Mouse (Mus musculus) forebrain, embryonic 10.5 days (tissue): ENCODE results near the gene Pcyox1. TPM values are rescaled to one million over a fixed set of nuclear protein-coding genes. Genes with fewer than 3 reads are reported as not detected.
"Not testable (repeated sequence)": the region's sequence is repeated elsewhere in the genome, so short reads cannot be mapped to it uniquely, and the experiment has no call there.

ENCODE experiments used
- DNase-seq: peaks from one replicate; pipeline ENCODE4 v3.0.0-alpha.2; 2017; ENCODE audit warnings: low spot score; ENCODE audit errors: extremely low spot score
- H3K27ac ChIP-seq: fragments of 300-500 bp; sonication (generic); 2 replicates; pipeline ENCODE4 v1.5.1; 2016; ENCODE audit warnings: mild to moderate bottlenecking
- H3K27me3 ChIP-seq: fragments of 300-500 bp; sonication (generic); 2 replicates; pipeline ENCODE4 v1.6.1; 2016; ENCODE audit warnings: mild to moderate bottlenecking; ENCODE audit not compliant: poor library complexity, severe bottlenecking
- H3K36me3 ChIP-seq: fragments of 300-500 bp; sonication (generic); replicated peaks from 2 replicates; pipeline ENCODE4 v1.6.1; 2016; ENCODE audit warnings: mild to moderate bottlenecking, moderate library complexity
- H3K4me1 ChIP-seq: fragments of 300-500 bp; sonication (generic); 2 replicates; pipeline ENCODE4 v1.6.1; 2016
- H3K4me3 ChIP-seq: fragments of 300-500 bp; sonication (generic); 2 replicates; pipeline ENCODE4 v1.5.1; 2016; ENCODE audit warnings: mild to moderate bottlenecking, moderate library complexity
- H3K9me3 ChIP-seq: fragments of 300-500 bp; sonication (generic); 2 replicates; pipeline ENCODE4 v1.6.1; 2016; ENCODE audit warnings: mild to moderate bottlenecking, moderate library complexity
- WGBS: fragments of 180-500 bp; shearing (Covaris S2); methylation state at CpG from one replicate; pipeline ENCODE4 v1.1.7; 2016; 5-methylcytosine and 5-hydroxymethylcytosine counted together
- polyA plus RNA-seq: library from polyadenylated mRNA; unstranded; fragments of >200 nt; fragmentation: Nextera tagmentation; extraction: Ambion mirVana; gene quantifications from 2 replicates; pipeline ENCODE4 v1.2.1, GENCODE M21; 2016

The Pcyox1 gene
- polyA plus RNA-seq, 1 experiment from 2014 or later: 78.3 TPM

DNA sequence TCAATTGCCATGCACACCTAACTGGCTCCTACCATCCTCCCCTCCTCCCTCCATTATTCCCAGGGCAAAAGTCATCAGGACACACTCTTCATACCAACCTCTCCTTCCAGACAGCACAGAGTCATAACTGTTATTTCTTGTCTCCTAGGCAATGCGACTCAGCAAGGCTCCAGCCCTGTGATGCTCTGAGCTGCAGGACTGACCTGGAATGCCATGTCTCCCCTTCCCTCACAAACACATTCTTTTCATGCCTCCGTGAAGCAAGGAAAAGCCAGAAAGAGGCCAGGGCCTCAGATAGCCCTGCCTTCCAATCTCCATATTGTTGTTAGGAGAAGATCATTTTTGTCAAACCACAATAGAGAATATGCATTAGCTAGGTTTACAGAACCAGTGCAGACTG lies 50.9 kb downstream of the Pcyox1 start:
- WGBS: 76% methylated on average over 2 of the region's 2 CpGs
- no peaks in the 10 kb centered on the region for H3K27me3 ChIP-seq
- peaks cover 14% of the 10 kb centered on the region for H3K4me1 ChIP-seq
- no peak overlapping the region for H3K4me3 ChIP-seq
- H3K36me3 ChIP-seq: no peaks in the 10 kb centered on the region
- H3K9me3 ChIP-seq: no peaks in the 10 kb centered on the region
- no peak for DNase-seq
- no peak overlapping the region for H3K27ac ChIP-seq

DNA sequence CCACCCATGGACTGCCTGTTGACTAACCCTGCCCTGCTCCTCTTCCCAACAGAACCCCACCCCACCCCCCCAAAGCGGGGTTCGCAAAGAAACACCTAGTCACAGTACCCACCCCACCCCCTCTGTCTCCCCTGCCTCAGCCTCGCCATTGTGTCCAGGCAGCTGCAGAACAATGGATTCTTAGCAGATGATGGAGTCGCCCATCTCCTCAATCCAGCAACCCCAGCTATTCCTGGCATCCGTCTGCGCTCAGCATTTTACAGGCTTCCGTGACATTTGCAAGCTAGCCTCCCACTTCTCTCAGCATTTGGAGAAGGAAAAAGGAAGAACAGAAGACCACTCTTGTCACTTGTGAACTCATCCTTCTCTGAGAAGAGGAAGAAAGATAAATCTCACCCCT lies 53.3 kb downstream of the Pcyox1 start:
- Histone ChIP-seq H3K4me1 (peaks cover 14% of the 10 kb centered on the region), H3K27ac (peak overlapping the region; percentile 45), H3K9me3 (no peaks in the 10 kb centered on the region), H3K27me3 (no peaks in the 10 kb centered on the region), H3K4me3 (peak overlapping the region; percentile 23), H3K36me3 (no peaks in the 10 kb centered on the region)
- DNase-seq: peak; percentile 20
- 14% methylated on average over 7 of the region's 7 CpGs for WGBS

DNA sequence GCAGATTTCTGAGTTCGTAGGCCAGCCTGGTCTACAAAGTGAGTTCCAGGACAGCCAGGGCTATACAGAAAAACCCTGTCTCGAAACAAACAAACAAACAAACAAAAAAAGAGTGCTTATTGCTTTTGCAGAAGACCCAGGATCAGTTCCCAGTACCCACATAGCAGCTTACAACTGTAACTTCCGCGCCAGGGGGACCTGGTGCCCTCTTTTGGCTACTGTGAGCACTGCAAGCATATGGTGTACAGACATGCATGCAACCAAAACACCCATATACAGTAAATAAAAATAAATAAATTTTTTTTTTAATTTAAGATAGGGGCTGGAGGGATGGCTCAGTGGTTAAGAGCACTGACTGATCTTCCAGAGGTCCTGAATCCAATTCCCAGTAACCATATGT lies 60.6 kb downstream of the Pcyox1 start:
- not testable (repeated sequence) for H3K4me3 ChIP-seq, H3K27ac ChIP-seq, H3K4me1 ChIP-seq, H3K36me3 ChIP-seq, DNase-seq, H3K27me3 ChIP-seq, H3K9me3 ChIP-seq
- 87% methylated on average over 4 of the region's 4 CpGs for WGBS

Other genes starting within 250 kb of the Pcyox1 start
- gene Tgfa, start 201.9 kb downstream of the Pcyox1 start, polyA plus RNA-seq: 1.2 and 1.3 TPM in 2 replicates
- 208 and 210 TPM in 2 replicates for gene Fam136a, start 31.5 kb downstream of the Pcyox1 start, polyA plus RNA-seq
- gene Snrpg, start 25.9 kb downstream of the Pcyox1 start, polyA plus RNA-seq: 939 and 953 TPM in 2 replicates
- gene Tia1, start 7.1 kb upstream of the Pcyox1 start, polyA plus RNA-seq: 209 and 212 TPM in 2 replicates
- 0.83 TPM in 1 of 2 replicates, not detected in the other for gene Gm44790, start 29.5 kb upstream of the Pcyox1 start, polyA plus RNA-seq
- gene C87436, start 41.2 kb upstream of the Pcyox1 start, polyA plus RNA-seq: 24.4 and 25.5 TPM in 2 replicates
- 305 and 358 TPM in 2 replicates for gene Pcbp1, start 129.2 kb upstream of the Pcyox1 start, polyA plus RNA-seq
- 0.16 and 0.32 TPM in 2 replicates for gene Asprv1, start 231.0 kb upstream of the Pcyox1 start, polyA plus RNA-seq